Mouse (Mus musculus) spleen, postnatal 10 days (tissue): Measurements from ENCODE around the gene Ces1h.
"Not testable (repeated sequence)": the region's sequence is repeated elsewhere in the genome, so short reads cannot be mapped to it uniquely, and the experiment has no call there.

ENCODE experiments used
- DNase-seq, 2 experiments: peaks; one replicate each; pipeline ENCODE4 v3.0.0; 2021 to 2022; ENCODE audit warnings: low spot score in 2 of 2

Gene Ces1h

DNA sequence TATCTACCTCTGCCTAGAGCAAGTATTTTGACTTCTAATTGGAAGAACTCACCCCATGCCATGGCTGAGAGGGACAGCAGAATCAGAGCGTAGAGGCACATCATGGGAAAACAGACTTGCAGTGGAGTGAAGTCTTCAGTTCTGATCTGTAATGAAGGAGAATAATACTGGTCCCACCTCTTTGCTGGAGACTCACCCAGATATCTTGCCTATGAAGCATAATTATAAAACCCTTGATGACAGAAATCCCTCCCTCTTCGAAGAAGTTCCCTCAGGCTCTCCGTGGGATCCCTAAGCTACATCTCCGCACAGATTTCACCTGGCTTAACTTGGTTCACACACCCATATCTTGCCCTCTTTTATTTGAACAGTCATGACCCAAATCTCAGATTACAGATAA lies at the start of gene Ces1h:
Gene Ces1h, minus strand, starts transcription at position 101 of the 400 bp plus-strand sequence.
- DNase-seq, result no peak

GRCm38 (mm10) chr8:93427195-93427594 lies 47.7 kb upstream of the Ces1h start:
- DNase-seq, result no peak

- no peak for DNase-seq
These were observed 35.9 kb upstream of the Ces1h start for GRCm38 (mm10) chr8:93415387-93415786.

DNA sequence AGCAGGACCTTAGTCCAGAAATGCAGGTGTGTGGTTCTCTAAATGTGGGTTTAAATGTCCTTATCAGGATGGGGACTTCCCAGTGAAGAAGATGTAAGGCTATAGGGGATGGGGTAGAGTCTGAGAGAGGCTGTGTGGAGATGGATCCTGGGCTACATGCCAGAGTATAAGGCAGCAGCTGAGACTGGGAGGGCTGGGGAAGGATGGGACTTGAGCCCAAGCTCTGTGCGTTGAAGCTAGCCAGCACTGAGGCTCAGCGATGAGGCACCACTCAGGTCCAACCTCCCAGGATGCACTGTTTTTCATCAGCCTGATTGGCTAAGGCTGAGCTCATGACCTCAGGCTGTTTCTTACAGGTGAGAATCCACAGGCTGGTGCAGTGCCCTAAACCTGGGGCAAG lies 29.3 kb upstream of the Ces1h start:
- DNase-seq, result no peak

DNA sequence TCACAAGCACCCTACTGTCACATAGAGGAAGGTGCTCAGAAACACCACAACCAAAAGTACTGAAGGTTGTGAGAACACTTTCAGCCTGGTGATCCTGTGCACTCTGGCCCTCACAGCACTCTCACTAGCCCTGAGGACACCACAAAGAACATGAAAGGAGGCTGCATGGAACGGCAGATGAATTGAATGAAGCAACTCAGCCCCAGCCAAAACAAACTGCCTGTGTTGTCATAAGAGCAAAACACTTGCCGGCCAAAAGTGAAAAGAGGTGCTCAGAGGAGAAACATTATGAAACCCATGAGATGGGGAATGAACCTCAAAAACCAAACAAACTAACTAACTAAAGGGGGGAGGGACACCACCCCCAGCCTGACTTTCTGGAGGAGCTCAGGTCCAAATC lies 20.2 kb upstream of the Ces1h start:
- no peak for DNase-seq

DNA sequence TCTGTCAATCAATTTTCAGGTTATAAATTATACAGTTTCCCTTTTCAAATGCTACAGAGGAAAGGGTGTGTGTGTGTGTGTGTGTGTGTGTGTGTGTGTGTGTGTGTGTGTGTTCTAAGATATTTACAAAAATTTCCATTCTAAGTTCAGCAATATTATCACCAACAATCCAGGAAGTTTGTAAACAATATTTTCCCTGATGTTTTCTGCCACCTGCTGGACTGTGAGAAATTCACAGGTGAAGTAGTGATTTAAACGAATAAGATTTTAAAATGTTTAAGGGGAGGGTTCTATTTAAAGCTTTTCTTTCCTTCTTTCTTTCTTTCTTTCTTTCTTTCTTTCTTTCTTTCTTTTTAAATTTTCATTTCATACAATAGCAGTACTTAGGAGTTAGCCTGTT lies 18.5 kb upstream of the Ces1h start:
- no peak for DNase-seq

DNA sequence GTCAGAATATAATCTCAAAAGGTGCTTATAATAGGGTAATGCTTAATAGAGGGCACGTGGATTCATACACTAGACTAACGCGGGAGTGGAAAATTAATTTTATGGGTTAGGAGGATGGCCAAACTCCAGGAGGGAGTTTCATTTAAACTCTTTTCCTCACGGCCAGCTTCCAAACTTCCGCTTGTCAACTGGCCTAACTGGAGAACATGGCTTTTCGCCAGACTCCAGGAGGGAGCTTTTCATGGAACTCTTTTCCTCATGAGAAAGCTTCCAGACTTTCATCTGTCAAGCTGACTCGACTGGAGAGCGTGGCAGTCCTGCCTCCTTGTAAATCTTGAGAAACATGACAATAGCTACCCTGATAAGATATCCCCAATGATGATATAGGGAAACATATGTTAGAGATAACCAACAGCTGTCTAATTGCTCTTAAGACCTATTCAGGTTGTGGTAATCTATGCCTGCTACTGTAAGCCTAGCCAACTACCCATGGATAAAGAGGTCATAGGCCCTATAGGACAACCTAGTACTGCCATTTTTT lies 14.6 kb upstream of the Ces1h start:
- DNase-seq, result not testable (repeated sequence)

DNA sequence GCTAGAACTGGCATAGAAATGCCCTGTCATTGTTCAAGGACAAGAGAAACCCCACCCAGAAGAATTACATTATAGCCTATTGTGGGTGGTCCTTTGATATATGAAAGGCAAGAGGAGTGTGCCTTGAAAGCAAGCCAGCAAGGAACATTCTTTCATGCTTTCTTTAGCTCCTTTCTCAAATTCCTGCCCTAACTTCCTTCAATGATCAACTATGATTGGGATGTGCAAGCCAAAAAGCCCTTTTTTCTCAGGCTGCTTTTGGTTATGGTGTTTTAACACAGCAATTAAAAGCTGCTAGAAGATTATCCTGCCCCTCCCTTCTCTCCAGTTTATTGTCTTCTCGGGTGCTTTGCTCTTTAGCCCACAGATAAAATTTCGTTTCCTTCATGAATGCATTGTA lies 10.0 kb downstream of the Ces1h start:
- no peak for DNase-seq

- no peak for DNase-seq
These were observed 19.4 kb downstream of the Ces1h start for GRCm38 (mm10) chr8:93360113-93360512.

DNA sequence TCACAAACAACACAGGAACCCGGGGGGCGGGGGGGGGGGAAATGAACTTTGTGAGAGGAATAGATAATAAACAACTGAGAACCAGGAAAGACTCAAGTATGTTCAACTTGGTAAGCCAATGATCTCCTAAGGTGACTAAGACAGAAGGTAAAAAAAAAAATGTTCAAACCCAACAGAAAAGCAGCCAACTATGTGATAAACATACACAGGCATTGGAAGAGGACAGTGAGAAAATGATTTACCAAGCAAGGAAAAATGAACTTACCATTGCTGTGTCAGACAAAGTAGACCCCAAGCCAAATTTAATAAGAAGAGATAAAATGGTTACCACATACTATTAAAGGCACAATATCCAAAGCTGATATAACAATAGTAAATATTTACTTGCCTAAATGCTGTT lies 40.0 kb downstream of the Ces1h start:
- DNase-seq, result no peak

GRCm38 (mm10) chr8:93337207-93337606 lies 42.3 kb downstream of the Ces1h start, which contains the start of gene Ces1g:
Gene Ces1g (minus strand): TSS chr8:93337308.
- no peak for DNase-seq

DNA sequence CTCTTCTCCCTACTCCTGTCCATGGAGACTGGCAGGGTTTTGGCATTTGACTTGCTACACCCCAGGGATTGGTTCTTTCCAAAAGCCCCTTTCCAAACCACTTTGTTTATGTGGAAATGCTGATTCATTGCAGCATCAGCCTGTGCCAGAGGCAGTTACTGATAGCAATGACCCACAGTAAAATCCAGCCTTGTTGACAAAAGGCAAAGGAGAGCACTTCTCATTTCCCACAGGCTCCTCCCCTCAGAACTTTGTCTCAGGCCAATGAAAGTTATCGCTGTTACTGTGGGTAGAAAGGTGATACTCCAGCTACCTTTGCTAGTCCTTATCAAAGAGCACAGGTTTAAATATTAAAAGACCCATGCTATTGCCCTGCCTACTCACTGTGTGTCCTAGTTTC lies 46.8 kb downstream of the Ces1h start:
- DNase-seq, result no peak

GRCm38 (mm10) chr8:93331151-93331550 lies 48.4 kb downstream of the Ces1h start:
- DNase-seq, result no peak

DNA sequence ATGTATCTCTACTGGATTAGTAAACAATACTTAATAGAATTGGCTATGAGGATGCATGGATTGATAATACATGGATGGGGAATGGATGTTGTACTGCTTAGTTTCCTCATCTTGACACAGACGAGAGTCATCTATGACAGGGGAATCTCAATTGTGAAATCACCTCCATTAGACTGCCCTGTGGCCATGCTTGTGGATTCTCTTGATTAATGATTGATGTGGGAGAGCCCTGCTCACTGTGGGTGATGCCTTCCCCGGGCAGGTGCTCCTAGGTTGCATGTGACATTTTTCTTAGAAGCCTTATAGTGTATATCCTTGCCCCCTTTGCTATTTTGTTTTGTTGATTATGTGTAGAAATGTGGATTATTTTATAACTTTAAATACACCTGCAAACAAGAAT lies 54.4 kb downstream of the Ces1h start:
- DNase-seq, result no peak

- no peak for DNase-seq
These were observed 62.5 kb downstream of the Ces1h start for GRCm38 (mm10) chr8:93317031-93317430.

DNA sequence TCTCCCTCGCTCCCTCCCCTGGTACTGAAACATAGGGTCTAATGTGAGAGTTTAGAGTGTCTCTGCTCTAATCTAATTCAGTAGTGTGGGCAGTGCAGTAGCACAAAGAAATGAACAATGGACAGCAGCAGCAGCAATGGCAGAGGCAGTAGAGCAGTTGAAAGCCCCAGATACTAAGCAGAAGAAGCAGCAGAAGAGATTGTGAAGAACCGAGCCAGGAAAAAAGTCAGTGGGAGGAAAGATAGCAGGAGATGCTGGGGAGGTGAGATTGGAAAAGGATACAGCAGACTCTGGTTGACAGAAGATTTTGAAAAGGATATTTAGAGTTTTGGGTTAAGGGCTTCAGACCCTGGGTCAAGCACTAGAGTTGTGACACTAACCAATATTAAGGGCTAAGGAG lies 64.0 kb downstream of the Ces1h start:
- no peak for DNase-seq
